Mouse (Mus musculus) thymus, postnatal 36 days (tissue): ENCODE results near the gene Psmd11.
"Not testable (repeated sequence)": the region's sequence is repeated elsewhere in the genome, so short reads cannot be mapped to it uniquely, and the experiment has no call there.

Experiments used
- DNase-seq, 2 experiments: peaks; one replicate each; pipeline ENCODE4 v3.0.0; 2022; ENCODE audit warnings: mixed read lengths in 2 of 2

Gene Psmd11

DNA sequence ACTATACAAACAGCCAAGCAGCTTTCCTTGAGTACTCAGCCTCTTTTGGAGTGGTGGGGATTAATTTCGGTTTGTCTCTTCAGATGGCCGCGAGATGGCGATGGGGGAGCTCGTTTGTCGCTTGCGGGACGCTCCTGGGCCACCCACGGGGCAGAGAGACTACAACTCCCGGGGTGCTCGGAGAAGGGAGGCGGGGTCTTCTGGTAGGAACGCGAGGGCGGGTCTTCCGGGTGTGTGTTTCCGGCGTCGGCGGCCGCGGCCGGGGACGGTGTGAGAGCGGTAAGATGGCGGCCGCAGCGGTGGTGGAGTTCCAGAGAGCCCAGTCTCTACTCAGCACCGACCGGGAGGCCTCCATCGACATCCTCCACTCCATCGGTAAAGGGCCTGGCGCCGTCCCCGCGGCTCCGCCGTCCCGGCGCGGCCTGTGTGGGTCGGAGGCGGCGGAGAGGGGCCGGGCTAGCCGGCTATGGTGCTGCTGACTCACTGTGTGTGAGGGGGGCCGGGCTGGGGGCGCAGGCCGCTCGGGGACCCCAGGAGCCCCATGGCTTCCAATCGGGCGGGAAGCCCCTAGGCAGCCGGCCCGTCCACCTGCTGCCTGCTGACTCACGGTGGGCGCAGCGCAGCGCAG lies at the start of gene Psmd11:
Gene Psmd11, plus strand, starts transcription at position 235 of the 628 bp plus-strand sequence.
- peak; percentile 94 to 96 for DNase-seq

DNA sequence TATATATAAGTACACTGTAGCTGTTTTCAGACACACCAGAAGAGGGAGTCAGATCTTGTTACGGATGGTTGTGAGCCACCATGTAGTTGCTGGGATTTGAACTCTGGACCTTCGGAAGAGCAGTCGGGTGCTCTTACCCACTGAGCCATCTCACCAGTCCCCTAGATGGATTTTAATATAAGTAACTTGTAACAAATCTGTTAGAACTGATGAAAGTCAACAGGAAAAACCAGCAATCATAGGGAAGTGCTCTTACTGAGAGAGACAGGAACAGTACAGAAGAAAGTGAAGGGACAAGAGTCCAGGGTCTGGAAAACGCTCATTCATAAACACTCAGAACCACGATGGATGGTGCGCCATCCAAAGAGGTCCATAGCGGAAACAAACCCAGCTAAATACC lies 49.2 kb upstream of the Psmd11 start:
- not testable (repeated sequence) for DNase-seq

DNA sequence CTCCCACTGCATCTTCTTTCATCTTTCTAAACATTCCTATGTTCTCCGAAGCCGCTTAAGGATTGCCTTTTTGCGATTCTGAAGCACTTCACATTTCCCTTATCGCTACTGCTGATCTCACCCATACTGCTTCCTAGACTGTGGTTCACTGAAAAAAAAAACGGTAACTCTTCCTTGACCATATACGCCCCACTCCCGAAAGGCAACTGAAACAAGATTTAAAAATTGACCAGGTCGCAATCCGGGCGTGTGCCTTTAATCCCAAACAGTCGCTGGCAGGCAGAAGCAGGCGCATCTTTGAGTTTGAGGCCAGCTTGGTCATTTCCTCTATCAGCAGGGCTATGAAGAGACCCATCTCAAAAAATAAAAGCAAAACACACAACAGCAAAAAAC lies 45.8 kb upstream of the Psmd11 start:
- DNase-seq: peak; percentile 32 to 44

GRCm38 (mm10) chr11:80383019-80383625 lies 45.3 kb upstream of the Psmd11 start, which contains the start of gene Zfp207:
Gene Zfp207 (plus strand): TSS chr11:80383279.
- DNase-seq: peak; percentile 97 to 98

DNA sequence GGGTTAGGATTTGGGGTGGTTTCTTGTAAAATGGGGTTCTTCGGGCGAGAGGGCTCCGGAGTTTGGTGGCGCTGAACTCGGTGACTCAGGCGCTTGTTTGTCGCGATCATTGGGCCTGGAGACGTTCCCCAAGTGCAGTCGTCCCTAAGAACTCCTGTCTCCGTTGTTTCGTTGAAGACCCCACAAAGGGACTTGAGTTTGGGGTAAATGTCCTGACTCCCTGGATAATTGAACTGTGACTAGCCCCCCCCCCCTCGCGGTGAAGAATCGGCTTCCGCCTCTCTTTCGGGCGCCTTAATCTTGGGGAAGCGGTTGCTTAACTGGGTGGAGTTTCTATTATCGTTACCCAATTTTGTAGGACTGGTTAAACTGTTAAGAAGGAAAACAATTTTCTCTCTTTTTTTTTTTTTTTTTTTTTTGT lies 44.8 kb upstream of the Psmd11 start:
- no peak for DNase-seq

- DNase-seq: no peak
These were observed 44.0 kb upstream of the Psmd11 start for GRCm38 (mm10) chr11:80384461-80384860.

DNA sequence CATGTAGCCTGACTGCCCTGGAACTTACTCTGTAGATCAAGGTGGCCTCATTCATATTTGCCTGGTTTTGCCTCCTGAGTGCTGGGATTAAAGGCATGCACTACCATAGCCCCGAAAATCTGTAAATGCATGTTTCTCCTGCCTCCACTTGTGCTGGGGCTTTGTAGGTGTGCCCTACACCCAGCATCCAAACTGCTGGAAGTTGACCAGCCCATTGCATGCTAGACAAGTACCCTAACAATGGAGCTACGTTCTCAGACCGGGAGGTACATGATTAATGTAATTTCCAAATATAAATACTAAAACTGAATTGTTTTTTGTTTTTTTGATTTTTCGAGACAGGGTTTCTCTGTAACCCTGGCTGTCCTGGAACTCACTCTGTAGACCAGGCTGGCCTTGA lies 43.4 kb upstream of the Psmd11 start:
- DNase-seq: no peak

DNA sequence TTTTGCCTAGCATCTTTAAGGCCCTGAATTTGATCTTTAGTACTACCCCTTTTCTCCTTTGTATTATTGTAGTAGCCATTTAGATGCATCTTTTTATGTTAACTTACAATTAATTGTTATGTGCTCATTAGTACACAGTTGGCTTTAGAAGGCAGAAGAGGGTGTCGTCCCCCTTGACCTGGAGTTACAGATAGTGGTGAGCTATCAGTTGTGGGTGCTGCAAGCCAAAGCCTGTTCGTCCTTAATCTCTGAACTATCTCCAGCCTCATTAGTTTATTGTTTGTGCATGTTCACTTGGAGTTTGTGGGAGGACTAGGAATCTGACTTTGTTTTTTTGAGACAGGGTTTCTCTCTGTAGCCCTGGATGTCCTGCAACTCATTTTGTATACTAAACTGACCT lies 41.6 kb upstream of the Psmd11 start:
- DNase-seq: no peak

DNA sequence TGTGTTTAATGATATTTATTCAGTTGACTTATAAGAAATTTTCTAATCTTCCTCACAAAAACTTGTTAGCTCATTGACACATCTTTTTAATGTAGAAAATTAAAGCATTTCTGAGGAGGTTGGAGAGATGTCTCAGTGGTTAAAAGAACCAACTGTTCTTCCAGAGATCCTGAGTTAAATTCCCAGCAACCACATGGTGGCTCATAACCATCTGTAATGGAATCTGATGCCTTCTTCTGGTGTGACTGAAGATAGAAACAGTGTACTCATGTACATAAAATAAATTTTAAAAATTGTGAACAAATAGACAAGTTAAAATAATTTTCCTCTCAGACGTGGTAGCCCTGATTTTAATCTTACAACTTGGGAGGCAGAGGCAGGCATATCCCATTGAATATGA lies 38.5 kb upstream of the Psmd11 start:
- no peak for DNase-seq

GRCm38 (mm10) chr11:80391407-80392120 lies 36.9 kb upstream of the Psmd11 start:
- DNase-seq: no peak

DNA sequence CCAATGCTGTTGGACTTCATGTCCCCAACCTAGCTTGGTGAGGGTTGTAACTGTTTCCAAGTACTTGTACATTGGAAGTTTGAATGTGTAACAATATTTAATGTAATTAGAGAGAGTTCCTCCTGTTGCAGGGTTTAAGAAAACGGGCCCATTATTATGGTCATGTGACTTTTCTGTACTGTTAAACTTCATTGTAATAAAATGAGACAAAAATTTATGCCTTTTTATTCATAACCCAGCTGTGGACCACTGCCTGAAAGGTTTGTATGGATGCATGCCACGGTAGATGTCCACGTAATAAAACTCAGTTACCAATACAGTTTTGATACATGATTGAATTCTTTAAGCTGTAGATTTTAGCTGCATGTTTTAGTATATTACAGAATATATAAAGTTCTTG lies 32.5 kb upstream of the Psmd11 start:
- no peak for DNase-seq

DNA sequence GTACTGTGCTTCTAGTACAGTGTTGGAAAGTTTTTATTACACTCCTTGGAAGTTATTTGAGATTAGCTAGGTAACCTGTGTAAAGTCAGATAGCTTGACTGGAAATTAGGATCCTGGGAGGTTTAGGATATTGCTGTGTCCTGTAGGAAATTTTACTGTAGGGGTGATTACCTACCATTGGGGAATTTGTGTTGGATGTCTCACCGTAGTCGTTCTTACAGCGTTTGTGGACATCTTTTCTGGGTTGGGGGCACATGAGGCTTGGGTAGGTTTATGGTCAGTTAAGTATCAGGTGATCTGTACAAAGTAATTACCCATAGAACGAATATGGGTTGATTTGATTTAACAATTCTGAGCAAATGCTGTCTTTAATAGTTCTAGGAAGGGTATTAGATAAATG lies 31.8 kb upstream of the Psmd11 start:
- no peak for DNase-seq

DNA sequence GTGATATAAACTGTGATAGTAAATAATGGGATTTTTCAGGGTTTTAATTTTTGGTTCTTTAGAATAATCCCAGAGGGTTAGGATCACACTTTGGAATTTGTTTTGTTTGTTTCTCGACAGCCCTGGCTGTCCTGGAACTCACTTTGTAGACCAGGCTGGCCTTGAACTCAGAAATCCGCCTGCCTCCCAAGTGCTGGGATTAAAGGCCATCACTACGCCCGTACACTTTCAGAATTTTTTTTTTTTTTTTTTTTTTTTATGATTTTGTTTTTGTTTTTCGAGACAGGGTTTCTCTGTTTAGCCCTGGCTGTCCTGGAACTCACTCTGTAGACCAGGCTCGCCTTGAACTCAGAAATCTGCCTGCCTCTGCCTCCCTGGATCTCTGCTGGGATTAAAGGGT lies 20.5 kb upstream of the Psmd11 start:
- DNase-seq: not testable (repeated sequence)

- no peak for DNase-seq
These were observed 18.0 kb upstream of the Psmd11 start for GRCm38 (mm10) chr11:80410377-80410776.

GRCm38 (mm10) chr11:80417085-80417484 lies 11.3 kb upstream of the Psmd11 start:
- DNase-seq: no peak

DNA sequence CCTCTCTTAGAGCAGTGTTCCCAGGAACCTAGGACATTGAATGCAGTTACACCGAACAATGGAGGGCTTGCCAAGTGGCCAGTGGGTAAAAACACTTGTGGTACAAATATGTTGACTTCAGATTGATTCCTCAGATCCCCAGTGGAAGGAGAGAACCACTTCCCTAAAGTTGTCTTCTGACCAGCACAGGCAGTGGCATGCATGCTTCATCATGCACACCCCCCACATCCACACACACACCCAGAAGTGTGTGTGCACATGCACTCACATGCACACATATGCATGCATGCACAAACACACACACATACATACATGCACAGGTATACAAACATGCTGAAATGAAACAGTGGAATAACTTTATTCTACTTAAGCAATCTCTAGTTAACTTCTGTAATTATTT lies 8.7 kb upstream of the Psmd11 start:
- no peak for DNase-seq

GRCm38 (mm10) chr11:80420202-80420984 lies 8.0 kb upstream of the Psmd11 start:
- no peak for DNase-seq

DNA sequence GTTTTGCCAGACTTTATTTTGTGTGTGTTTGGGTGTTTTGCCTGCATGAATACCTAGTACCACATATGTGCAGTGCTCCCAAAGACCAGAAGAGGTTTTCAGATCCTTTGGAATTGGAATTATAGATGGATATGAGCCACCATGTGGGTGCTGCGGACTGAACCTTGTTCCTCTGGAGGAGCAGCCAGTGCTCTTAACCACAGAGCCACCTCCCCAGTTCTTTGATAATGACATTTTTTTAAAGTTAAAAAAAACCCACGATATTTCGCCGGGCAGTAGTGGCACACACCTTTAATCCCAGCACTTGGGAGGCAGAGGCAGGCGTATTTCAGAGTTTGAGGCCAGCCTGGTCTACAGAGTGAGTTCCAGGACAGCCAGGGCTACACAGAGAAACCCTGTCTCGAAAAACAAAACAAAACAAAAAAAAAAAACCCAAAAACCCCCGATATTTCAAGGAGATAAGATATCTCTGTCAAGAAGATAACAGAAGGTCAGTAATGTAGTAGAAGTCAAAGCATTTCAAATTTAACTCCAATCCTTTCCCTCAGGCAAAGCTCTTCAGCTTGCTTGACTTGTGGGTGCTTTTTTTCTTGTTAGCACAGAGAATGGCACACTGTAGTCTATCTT lies 6.9 kb upstream of the Psmd11 start:
- DNase-seq: no peak

- no peak for DNase-seq
These were observed 3.7 kb upstream of the Psmd11 start for GRCm38 (mm10) chr11:80424691-80425090.

DNA sequence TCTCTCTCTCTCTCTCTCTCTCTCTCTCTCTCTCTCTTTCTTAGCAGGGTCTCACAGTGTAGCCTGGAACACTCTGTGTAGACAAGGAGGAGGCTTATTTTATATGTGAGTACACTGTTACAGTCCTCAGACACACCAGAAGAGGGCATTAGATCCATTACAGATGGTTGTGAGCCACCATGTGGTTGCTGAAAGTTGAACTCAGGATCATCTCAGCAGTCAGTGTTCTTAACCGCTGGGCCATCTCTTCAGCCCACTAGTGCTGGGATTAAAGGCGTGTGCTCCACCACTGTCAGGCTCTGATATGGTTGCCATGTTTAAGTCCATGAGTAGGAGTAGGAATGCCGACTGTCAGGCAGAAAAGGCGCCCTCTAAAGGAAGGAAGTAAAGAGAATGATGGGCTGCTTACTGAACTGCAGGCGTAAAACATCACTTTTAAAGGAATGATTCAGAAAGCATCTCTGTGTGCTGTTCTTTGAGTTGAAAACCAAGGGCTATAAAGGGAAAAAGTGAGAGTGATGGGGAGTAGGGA lies 3.1 kb upstream of the Psmd11 start:
- no peak for DNase-seq

DNA sequence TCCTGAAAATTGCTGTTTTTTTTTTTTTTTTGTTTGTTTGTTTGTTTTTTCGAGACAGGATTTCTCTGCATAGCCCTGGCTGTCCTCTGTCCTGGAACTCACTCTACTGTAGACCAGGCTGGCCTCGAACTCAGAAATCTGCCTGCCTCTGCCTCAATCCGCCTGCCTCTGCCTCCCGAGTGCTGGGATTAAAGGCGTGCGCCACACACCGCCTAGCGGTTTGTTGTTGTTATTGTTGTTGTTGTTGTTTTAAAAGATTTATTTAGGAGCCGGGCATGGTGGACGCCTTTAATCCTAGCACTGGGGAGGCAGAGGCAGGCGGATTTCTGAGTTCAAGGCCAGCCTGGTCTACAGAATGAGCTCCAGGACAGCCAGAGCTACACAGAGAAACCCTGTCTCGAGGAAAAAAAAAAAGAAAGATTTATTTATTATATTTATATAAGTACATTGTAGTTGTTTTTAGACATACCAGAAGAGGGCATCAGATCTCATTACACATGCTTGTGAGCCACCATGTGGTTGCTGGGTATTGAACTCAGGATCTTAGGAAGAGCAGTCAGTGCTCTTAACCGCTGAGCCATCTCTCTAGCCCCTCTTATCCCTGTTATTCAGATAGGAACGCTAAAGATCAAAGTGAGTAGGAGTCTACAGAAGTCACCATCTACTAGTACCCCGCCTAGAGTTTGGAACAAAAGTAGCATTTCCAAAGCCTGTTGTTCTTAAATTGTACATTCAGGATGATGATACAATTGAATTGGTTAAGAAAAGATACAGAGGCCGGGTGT lies 2.2 kb upstream of the Psmd11 start:
- not testable (repeated sequence) for DNase-seq

DNA sequence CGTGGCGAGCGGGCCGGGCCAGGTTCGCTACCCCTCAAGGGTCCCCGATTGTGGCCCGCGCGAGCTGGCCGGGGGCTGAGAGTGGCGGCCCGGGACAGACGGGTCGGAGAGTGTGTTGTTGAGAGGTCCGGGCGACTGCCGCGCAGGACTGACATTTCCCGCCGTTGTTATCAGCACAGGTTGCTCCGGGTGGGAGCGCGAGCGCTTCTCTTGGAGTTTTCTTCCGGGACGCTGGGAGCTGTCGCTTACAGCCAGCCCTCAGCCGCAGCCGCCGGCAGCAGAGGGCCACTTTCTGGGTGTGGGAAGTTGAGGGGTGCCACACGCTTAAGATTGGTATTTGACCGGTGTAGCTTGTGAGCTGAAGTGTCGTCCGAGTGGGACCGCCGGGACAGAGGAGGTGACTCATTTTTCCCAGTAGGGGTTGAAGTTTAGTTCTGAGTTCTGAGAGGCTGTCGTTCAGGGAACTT lies 627 bp downstream of the Psmd11 start:
- no peak for DNase-seq
